Mouse (Mus musculus): ENCODE measurements around the gene Actr2.
A peak's percentile ranks its signal among the peaks of the same experiment; 100 is the strongest.
"Not testable (repeated sequence)": the region's sequence is repeated elsewhere in the genome, so short reads cannot be mapped to it uniquely, and the experiment has no call there.

Actr2 gene

GRCm38 (mm10) chr11:20116030-20116551 is 3.4 kb upstream of the Actr2 start:
- DNase-seq: no peak

GRCm38 (mm10) chr11:20112006-20112740 is 540 bp downstream of the Actr2 start:
- peak; percentile 85 for DNase-seq

- DNase-seq: no peak
Measured at GRCm38 (mm10) chr11:20108151-20108550, 4.6 kb downstream of the Actr2 start.

- DNase-seq: no peak
Measured at GRCm38 (mm10) chr11:20107683-20108082, 5.0 kb downstream of the Actr2 start.

- DNase-seq: no peak
Measured at GRCm38 (mm10) chr11:20106946-20107345, 5.8 kb downstream of the Actr2 start.

- no peak for DNase-seq
Measured at GRCm38 (mm10) chr11:20103949-20104348, 8.8 kb downstream of the Actr2 start.

GRCm38 (mm10) chr11:20086306-20086705 is 26.4 kb downstream of the Actr2 start:
- DNase-seq: no peak

GRCm38 (mm10) chr11:20085635-20086034 is 27.1 kb downstream of the Actr2 start:
- DNase-seq: no peak

- DNase-seq: no peak
Measured at GRCm38 (mm10) chr11:20075415-20075814, 37.3 kb downstream of the Actr2 start.

- DNase-seq: no peak
Measured at GRCm38 (mm10) chr11:20072826-20073225, 39.9 kb downstream of the Actr2 start.

GRCm38 (mm10) chr11:20072174-20072573 is 40.5 kb downstream of the Actr2 start:
- peak; percentile 19 for DNase-seq

GRCm38 (mm10) chr11:20068346-20069004 is 44.2 kb downstream of the Actr2 start:
- no peak for DNase-seq

- DNase-seq: no peak
Measured at GRCm38 (mm10) chr11:20067521-20067920, 45.2 kb downstream of the Actr2 start.

- no peak for DNase-seq
Measured at GRCm38 (mm10) chr11:20066106-20066505, 46.6 kb downstream of the Actr2 start.

- no peak for DNase-seq
Measured at GRCm38 (mm10) chr11:20064926-20065325, 47.8 kb downstream of the Actr2 start.

GRCm38 (mm10) chr11:20064086-20064485 is 48.6 kb downstream of the Actr2 start:
- DNase-seq: not testable (repeated sequence)

- DNase-seq: not testable (repeated sequence)
Measured at GRCm38 (mm10) chr11:20062801-20063200, 49.9 kb downstream of the Actr2 start.

GRCm38 (mm10) chr11:20059736-20060135 is 53.0 kb downstream of the Actr2 start:
- DNase-seq: no peak

- DNase-seq: no peak
Measured at GRCm38 (mm10) chr11:20057429-20057828, 55.3 kb downstream of the Actr2 start.

GRCm38 (mm10) chr11:20056168-20056567 is 56.5 kb downstream of the Actr2 start:
- no peak for DNase-seq

GRCm38 (mm10) chr11:20054617-20055016 is 58.1 kb downstream of the Actr2 start:
- DNase-seq: no peak

- no peak for DNase-seq
Measured at GRCm38 (mm10) chr11:20053951-20054350, 58.8 kb downstream of the Actr2 start.

GRCm38 (mm10) chr11:20052814-20053536 is 59.7 kb downstream of the Actr2 start:
- DNase-seq: no peak

- no peak for DNase-seq
Measured at GRCm38 (mm10) chr11:20045586-20045985, 67.1 kb downstream of the Actr2 start.

All from thymus, postnatal 25 days (tissue).